Mouse (Mus musculus) erythroblast, embryonic 14.5 days (primary cell): ENCODE measurements around the gene Grb14.

Experiments used
- GATA1 ChIP-seq: IDR thresholded peaks from 2 replicates; pipeline ENCODE4 v1.6.1; 2012; ENCODE audit warnings: low read length, inconsistent platforms, mixed read lengths
- TAL1 ChIP-seq: IDR thresholded peaks from 3 replicates; pipeline ENCODE4 v1.6.1; 2012; ENCODE audit warnings: low read length, inconsistent platforms, mixed read lengths

DNA sequence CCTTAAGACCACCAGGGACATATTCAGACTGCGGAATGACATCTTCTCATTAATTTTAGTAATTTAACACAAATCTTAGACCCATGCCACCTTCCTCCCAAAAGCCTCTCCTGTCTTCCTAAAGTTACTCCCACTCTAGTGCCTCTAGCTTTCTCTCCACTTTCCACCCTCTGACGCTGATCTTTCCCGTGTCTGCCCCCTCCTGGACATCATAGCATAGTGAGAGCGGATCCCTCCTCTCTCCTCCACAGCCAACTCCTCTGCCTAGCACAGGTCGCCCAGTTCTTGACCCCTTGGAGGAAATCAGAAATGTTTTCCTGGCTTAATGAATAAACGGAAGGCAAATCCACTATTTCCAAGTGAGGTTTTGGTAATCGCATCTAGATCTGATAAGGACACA lies 131.6 kb downstream of the Grb14 start:
- TF ChIP-seq GATA1 (no peak), TAL1 (no peak)
